Comparison of ENCODE assay signal across 9 mouse cellular contexts in genomic region chr10:59149956-59150383, GRCm38 (mm10).
DNase-seq lines count a peak whose midpoint lies in the region; ATAC-seq lines count a peak whose summit lies in the region.
"Had no signal": no experiment of that assay in that cellular context is flagged by ENCODE, and none has a peak within 500 bp of the region (broad histone marks: within the 10 kb centered on the region; RNA-seq: fewer than 3 reads in every experiment).

No protein-coding gene starts in this region.

- no peaks in the 10 kb centered on the region for H3K4me1 ChIP-seq in embryonic facial prominence, embryonic 14.5 days (ENCODE audit: control insufficient read depth, insufficient read depth, low read length)
- H3K4me1 ChIP-seq in heart, embryonic 14.5 days (ENCODE audit: control insufficient read depth in 2 of 2, insufficient read depth in 2 of 2, low read length in 2 of 2) = peaks cover 2 to 4% of the 10 kb centered on the region in 2 experiments; a peak in 1 of 4 replicates
- H3K4me1 ChIP-seq in kidney, embryonic 16.5 days (ENCODE audit: insufficient read depth, low read length) = no peaks in the 10 kb centered on the region

- no peaks in the 10 kb centered on the region for H3K9me3 ChIP-seq in embryonic facial prominence, embryonic 14.5 days (ENCODE audit: control insufficient read depth, low read length)
- no peaks in the 10 kb centered on the region for H3K9me3 ChIP-seq in heart, embryonic 14.5 days (ENCODE audit: control insufficient read depth, low read length)
- peaks cover 3% of the 10 kb centered on the region; the same call in 1 of the 2 replicates for H3K9me3 ChIP-seq in kidney, embryonic 16.5 days (ENCODE audit: low read length)

- WGBS in embryonic facial prominence, embryonic 14.5 days = 20% methylated on average over 8 of the region's 8 CpGs
- WGBS in heart, embryonic 14.5 days = 14% methylated on average over 8 of the region's 8 CpGs
- 16% methylated on average over 8 of the region's 8 CpGs for WGBS in kidney, embryonic 16.5 days

- peak; percentile 71 for ATAC-seq in embryonic facial prominence, embryonic 14.5 days (ENCODE audit: low read depth)
- no peak for ATAC-seq in heart, embryonic 14.5 days (ENCODE audit: insufficient number of reproducible peaks, insufficient read depth, low FRiP score, low read depth)
- peak; percentile 42; the same call in 1 of the 2 replicates for ATAC-seq in kidney, embryonic 16.5 days (ENCODE audit: low FRiP score, low TSS enrichment)

- no peaks in the 10 kb centered on the region for H3K36me3 ChIP-seq in embryonic facial prominence, embryonic 14.5 days (ENCODE audit: control insufficient read depth, insufficient read depth, low read length)
- no peaks in the 10 kb centered on the region for H3K36me3 ChIP-seq in heart, embryonic 14.5 days (ENCODE audit: control insufficient read depth, insufficient read depth, low read length)
- 0 out of 2 replicates have a peak, but pooled peaks cover 3% of the 10 kb centered on the region for H3K36me3 ChIP-seq in kidney, embryonic 16.5 days (ENCODE audit: insufficient read depth, low read length)

- DNase-seq in frontal cortex, postnatal 36 days (ENCODE audit: low spot score in 2 of 2) = peak; percentile 13 to 68
- no peak for DNase-seq in frontal cortex, postnatal 14 days (ENCODE audit: low spot score in 2 of 2)
- DNase-seq in adrenal gland, adult 8-10 months = peak; percentile 10
- peak; percentile 78 for DNase-seq in embryonic facial prominence, embryonic 14.5 days (ENCODE audit: low spot score)
- DNase-seq in lung, postnatal 10 days = peak; percentile 77
- peak; percentile 34 for DNase-seq in retina, postnatal 7 days (ENCODE audit: low read depth, low spot score)

- H3K27me3 ChIP-seq in embryonic facial prominence, embryonic 14.5 days (replicated peaks; ENCODE audit: control insufficient read depth, insufficient read depth, low read length) = no peaks in the 10 kb centered on the region
- H3K27me3 ChIP-seq in heart, embryonic 14.5 days (ENCODE audit: control insufficient read depth, insufficient read depth, low read length) = no peaks in the 10 kb centered on the region
- H3K27me3 ChIP-seq in kidney, embryonic 16.5 days (ENCODE audit: insufficient read depth, low read length) = no peaks in the 10 kb centered on the region

- no peak overlapping the region for H3K9ac ChIP-seq in embryonic facial prominence, embryonic 14.5 days (ENCODE audit: low read depth, low read length)
- H3K9ac ChIP-seq in heart, embryonic 14.5 days (ENCODE audit: low read length) = no peak overlapping the region
- no peak overlapping the region for H3K9ac ChIP-seq in kidney, embryonic 16.5 days (replicated peaks; ENCODE audit: low read length)

- H3K27ac ChIP-seq in embryonic facial prominence, embryonic 14.5 days (replicated peaks; ENCODE audit: low read depth, low read length) = no peak overlapping the region
- no peak overlapping the region for H3K27ac ChIP-seq in heart, embryonic 14.5 days (replicated peaks in 1 of 2; ENCODE audit: control insufficient read depth in 1 of 2, insufficient read depth in 1 of 2, low read depth in 2 of 2, low read length in 2 of 2)
- H3K27ac ChIP-seq in kidney, embryonic 16.5 days (ENCODE audit: low read length) = no peak overlapping the region
- H3K27ac ChIP-seq: macrophage had no signal

- H3K4me3 ChIP-seq in embryonic facial prominence, embryonic 14.5 days (ENCODE audit: low read depth, low read length) = no peak overlapping the region
- H3K4me3 ChIP-seq in heart, embryonic 14.5 days (ENCODE audit: control insufficient read depth in 1 of 2, insufficient read depth in 1 of 2, low read depth in 1 of 2, low read length in 2 of 2) = no peak overlapping the region
- no peak overlapping the region for H3K4me3 ChIP-seq in kidney, embryonic 16.5 days (ENCODE audit: low read length)

- no peak overlapping the region for H3K4me2 ChIP-seq in embryonic facial prominence, embryonic 14.5 days (ENCODE audit: low read depth, low read length)
- H3K4me2 ChIP-seq in heart, embryonic 14.5 days (ENCODE audit: low read length) = peak overlapping the region; percentile 31; the same call in 1 of the 2 replicates
- H3K4me2 ChIP-seq in kidney, embryonic 16.5 days (replicated peaks; ENCODE audit: low read depth, low read length) = 0 out of 2 replicates have a peak overlapping the region, but pooled peaks have one; percentile 23

Comparison
In these comparisons a context has a peak if more than half of its experiments do, and no peak if none do; other contexts are left out.
1. DNase-seq: peak in frontal cortex, postnatal 36 days (2 of 2), adrenal gland, adult 8-10 months (single experiment), embryonic facial prominence, embryonic 14.5 days (single experiment), lung, postnatal 10 days (single experiment) and retina, postnatal 7 days (single experiment); none in frontal cortex, postnatal 14 days (0 of 2).